In the genomic region with DNA sequence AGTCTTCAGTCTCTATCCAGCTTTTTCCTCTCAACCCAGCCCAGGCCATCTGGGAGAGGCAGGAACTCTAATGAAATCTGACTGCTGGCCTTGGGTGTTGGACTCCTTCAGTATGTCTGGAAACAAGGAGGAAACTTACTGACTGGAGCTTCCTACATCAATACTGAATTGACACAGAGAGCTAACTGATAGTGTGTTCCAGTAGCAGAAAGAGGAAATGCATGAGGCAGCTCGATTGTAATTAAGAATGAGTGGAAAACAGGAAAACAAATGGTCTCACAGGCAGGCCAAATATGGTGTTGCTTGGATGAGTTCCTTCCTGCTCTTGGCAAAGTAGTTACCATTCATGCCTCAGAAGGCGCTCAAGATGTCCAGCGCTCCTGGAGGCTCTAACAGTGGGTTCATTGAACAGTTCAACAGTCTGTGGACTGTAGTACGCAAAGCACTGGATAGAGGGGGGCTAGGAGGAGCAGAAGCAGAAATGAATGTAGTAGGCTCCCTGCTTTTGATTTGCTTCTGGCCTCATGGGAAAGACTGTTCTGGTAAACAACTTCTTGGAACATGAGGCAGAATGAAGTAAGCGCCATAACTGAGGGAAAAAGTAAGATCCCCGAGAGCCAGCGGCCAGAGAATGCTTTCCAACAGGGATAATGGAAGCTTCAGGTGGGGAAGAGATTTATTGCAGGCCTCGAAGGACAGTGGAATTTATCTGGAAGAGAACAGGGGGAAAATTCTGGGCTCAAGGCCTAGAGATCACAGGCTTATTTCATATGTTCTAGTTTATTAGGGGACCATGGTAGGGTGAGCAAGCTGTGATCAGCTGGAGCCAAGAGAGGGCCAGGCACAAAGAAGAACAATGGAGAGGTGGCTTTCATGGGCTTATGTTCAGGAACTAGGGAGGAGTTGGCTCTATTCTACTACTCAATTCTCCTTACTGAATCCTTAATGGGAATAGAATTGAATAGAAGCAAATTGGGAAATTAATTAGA, we compare ENCODE assay signal across 8 mouse cellular contexts.
DNase-seq lines count a peak whose midpoint lies in the region; ATAC-seq and TF ChIP-seq lines count a peak whose summit lies in the region.

No protein-coding gene starts in this region.

- TF ChIP-seq CTCF in midbrain, postnatal 0 days (IDR thresholded peaks at IDR 0.05) = no peak
- TF ChIP-seq CTCF in kidney, postnatal 0 days (IDR thresholded peaks at IDR 0.05; ENCODE audit: low read depth) = no peak; the same call in 1 of the 2 replicates

- H3K4me2 ChIP-seq in midbrain, postnatal 0 days (ENCODE audit: low read depth, low read length, poor library complexity, severe bottlenecking) = no peak overlapping the region
- no peak overlapping the region for H3K4me2 ChIP-seq in kidney, postnatal 0 days (ENCODE audit: low read length)

- DNase-seq in cerebellum, adult 9-11 months = peak; percentile 29
- DNase-seq in cerebellum, adult 11 months = no peak
- peak; percentile 74 for DNase-seq in midbrain, postnatal 0 days (ENCODE audit: low spot score)
- no peak for DNase-seq in midbrain, embryonic 10.5 days (ENCODE audit: low spot score)
- peak; percentile 70 for DNase-seq in kidney, postnatal 0 days (ENCODE audit: low spot score)
- peak; percentile 12 for DNase-seq in lung, postnatal 36 days
- DNase-seq in urinary bladder, postnatal 25 days (ENCODE audit: low spot score) = no peak
- no peak for DNase-seq in thymus, postnatal 10 days (ENCODE audit: low spot score in 2 of 2)

- no peaks in the 10 kb centered on the region for H3K27me3 ChIP-seq in midbrain, postnatal 0 days (ENCODE audit: insufficient read depth, low read length)
- no peaks in the 10 kb centered on the region for H3K27me3 ChIP-seq in midbrain, embryonic 10.5 days (ENCODE audit: low read depth, poor library complexity, severe bottlenecking)
- no peaks in the 10 kb centered on the region for H3K27me3 ChIP-seq in kidney, postnatal 0 days (ENCODE audit: insufficient read depth, low read length)

- no peak overlapping the region for H3K27ac ChIP-seq in midbrain, postnatal 0 days (ENCODE audit: low read depth, low read length)
- H3K27ac ChIP-seq in midbrain, embryonic 10.5 days (replicated peaks) = no peak overlapping the region
- H3K27ac ChIP-seq in kidney, postnatal 0 days = peak overlapping the region; percentile 31

- no peaks in the 10 kb centered on the region for H3K9me3 ChIP-seq in midbrain, postnatal 0 days (ENCODE audit: low read length)
- H3K9me3 ChIP-seq in midbrain, embryonic 10.5 days (replicated peaks) = no peaks in the 10 kb centered on the region
- no peaks in the 10 kb centered on the region for H3K9me3 ChIP-seq in kidney, postnatal 0 days (replicated peaks; ENCODE audit: low read length)

- peak; percentile 84 for ATAC-seq in midbrain, postnatal 0 days (ENCODE audit: low FRiP score)
- ATAC-seq in kidney, postnatal 0 days (replicated peaks; ENCODE audit: low FRiP score, low read depth) = no peak

- no peaks in the 10 kb centered on the region for H3K36me3 ChIP-seq in midbrain, postnatal 0 days (ENCODE audit: insufficient read depth, low read length)
- H3K36me3 ChIP-seq in midbrain, embryonic 10.5 days = no peaks in the 10 kb centered on the region
- H3K36me3 ChIP-seq in kidney, postnatal 0 days (ENCODE audit: insufficient read depth, low read length) = no peaks in the 10 kb centered on the region

- 76% methylated on average over 8 of the region's 8 CpGs for WGBS in midbrain, postnatal 0 days
- 91% methylated on average over 8 of the region's 8 CpGs for WGBS in midbrain, embryonic 10.5 days
- WGBS in kidney, postnatal 0 days = 57% methylated on average over 8 of the region's 8 CpGs

- no peaks in the 10 kb centered on the region for H3K4me1 ChIP-seq in midbrain, postnatal 0 days (ENCODE audit: insufficient read depth, low read length)
- H3K4me1 ChIP-seq in midbrain, embryonic 10.5 days = no peaks in the 10 kb centered on the region
- H3K4me1 ChIP-seq in kidney, postnatal 0 days (replicated peaks; ENCODE audit: insufficient read depth, low read length) = peaks cover 13% of the 10 kb centered on the region; the same call in 1 of the 2 replicates

- no peak overlapping the region for H3K9ac ChIP-seq in midbrain, postnatal 0 days (replicated peaks; ENCODE audit: low read length, poor library complexity, severe bottlenecking)
- no peak overlapping the region for H3K9ac ChIP-seq in kidney, postnatal 0 days (ENCODE audit: low read depth, low read length)

- H3K4me3 ChIP-seq in midbrain, postnatal 0 days (ENCODE audit: low read depth, low read length) = no peak overlapping the region
- H3K4me3 ChIP-seq in midbrain, embryonic 10.5 days = no peak overlapping the region
- H3K4me3 ChIP-seq in kidney, postnatal 0 days (replicated peaks; ENCODE audit: low read depth, low read length) = no peak overlapping the region

Comparison
In these comparisons a context has a peak if more than half of its experiments do, and no peak if none do; other contexts are left out.
1. DNase-seq: peak in cerebellum, adult 9-11 months (single experiment), midbrain, postnatal 0 days (single experiment), kidney, postnatal 0 days (single experiment) and lung, postnatal 36 days (single experiment); none in cerebellum, adult 11 months (single experiment), midbrain, embryonic 10.5 days (single experiment), urinary bladder, postnatal 25 days (single experiment) and thymus, postnatal 10 days (0 of 2).